12 mouse cellular contexts compared by ENCODE assay signal in the genomic region with DNA sequence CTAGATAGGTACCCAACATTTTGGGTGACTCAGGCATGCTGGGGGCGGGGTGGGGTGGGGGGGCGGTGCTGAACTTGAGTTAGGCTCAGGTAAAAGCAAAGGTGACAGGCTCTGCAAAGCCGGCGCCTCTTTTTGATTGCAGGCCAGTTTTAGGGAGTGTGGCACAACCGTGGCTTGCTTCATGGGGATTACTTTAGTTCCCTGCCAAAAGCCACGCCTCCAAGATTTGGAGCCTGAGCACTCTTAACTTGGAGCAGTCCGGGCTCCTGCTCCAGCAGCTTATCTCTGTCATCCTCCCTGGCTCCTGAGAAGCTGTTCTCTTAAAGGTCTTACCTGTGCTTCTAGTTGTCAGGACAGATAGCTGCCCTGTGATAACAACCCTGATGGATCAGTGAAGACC.
"Had no signal": no experiment of that assay in that cellular context is flagged by ENCODE, and none has a peak within 500 bp of the region (broad histone marks: within the 10 kb centered on the region; RNA-seq: fewer than 3 reads in every experiment).

No protein-coding gene starts in this region.

- DNase-seq: kidney, adult 9 months; kidney, postnatal 36 days; layer of hippocampus, adult 9-11 months; layer of hippocampus, postnatal 36 days; liver, embryonic 13.5 days; liver, postnatal 0 days; lung, postnatal 36 days; midbrain, embryonic 14.5 days; right cerebral cortex, postnatal 4 days; spleen, adult 18-20 months; thymus, adult 18-20 months; thymus, postnatal 14 days had no signal
